Mouse (Mus musculus) forebrain, embryonic 12.5 days (tissue): ENCODE measurements at regions not wholly inside any gene's neighbourhood (a gene's known extent, or its start where the extent isn't known, plus 50 kb on each side); places are given as distances from the start of the nearest gene placed in this dataset.

ENCODE experiments used
- ATAC-seq: fragments of 200-750 bp; cut with Nextera tagmentation; 2 replicates; pipeline ENCODE4 v1.8.0; 2017; ENCODE audit warnings: moderate TSS enrichment; ENCODE audit not compliant: low FRiP score
- H3K27ac ChIP-seq: fragments of 300-500 bp; sonication (generic); 2 replicates; pipeline ENCODE4 v1.5.1; 2016; ENCODE audit warnings: mild to moderate bottlenecking
- H3K27me3 ChIP-seq: fragments of 300-500 bp; sonication (generic); 2 replicates; pipeline ENCODE4 v1.6.1; 2016; ENCODE audit warnings: mild to moderate bottlenecking
- H3K36me3 ChIP-seq: fragments of 300-500 bp; sonication (generic); replicated peaks from 2 replicates; pipeline ENCODE4 v1.6.1; 2016; ENCODE audit warnings: mild to moderate bottlenecking
- H3K4me1 ChIP-seq: fragments of 300-500 bp; sonication (generic); 2 replicates; pipeline ENCODE4 v1.6.1; 2016
- H3K4me2 ChIP-seq: fragments of 300-500 bp; sonication (generic); 2 replicates; pipeline ENCODE4 v1.6.1; 2016; ENCODE audit warnings: mild to moderate bottlenecking, moderate library complexity
- H3K4me3 ChIP-seq: fragments of 300-500 bp; sonication (generic); replicated peaks from 2 replicates; pipeline ENCODE4 v1.5.1; 2016; ENCODE audit warnings: mild to moderate bottlenecking
- H3K9ac ChIP-seq: fragments of 300-500 bp; sonication (generic); 2 replicates; pipeline ENCODE4 v1.6.1; 2016; ENCODE audit warnings: mild to moderate bottlenecking
- H3K9me3 ChIP-seq: fragments of 300-500 bp; sonication (generic); 2 replicates; pipeline ENCODE4 v1.6.1; 2016
- WGBS: fragments of 180-500 bp; shearing (Covaris S2); methylation state at CpG from one replicate; pipeline ENCODE4 v1.1.7; 2016; 5-methylcytosine and 5-hydroxymethylcytosine counted together

DNA sequence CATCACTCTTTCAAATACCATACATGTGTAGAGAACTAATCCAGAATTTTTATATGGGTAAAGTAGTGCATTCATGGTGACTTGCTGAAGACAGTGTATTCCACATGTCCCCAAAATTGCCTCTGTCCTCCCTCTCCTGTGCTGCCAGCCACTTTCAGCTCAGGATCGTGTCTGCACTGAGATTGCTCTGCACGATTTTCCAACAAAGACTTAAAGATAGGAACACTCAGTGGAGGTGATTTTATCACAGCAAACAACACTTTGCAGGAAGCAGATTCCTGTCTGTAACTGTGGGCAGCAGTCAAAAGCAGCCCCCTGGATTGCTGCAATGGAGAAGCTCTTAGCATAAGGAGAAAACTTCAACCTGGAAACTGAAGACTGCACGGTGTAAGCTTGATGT, 438.8 kb downstream of the Hs3st1 start:
- ATAC-seq = no peak
- Histone ChIP-seq H3K36me3 (no peaks in the 10 kb centered on the region), H3K27ac (no peak overlapping the region), H3K4me1 (no peaks in the 10 kb centered on the region), H3K27me3 (no peaks in the 10 kb centered on the region), H3K9ac (no peak overlapping the region), H3K9me3 (no peaks in the 10 kb centered on the region), H3K4me2 (no peak overlapping the region), H3K4me3 (no peak overlapping the region)
- WGBS = 83% methylated on average over 3 of the region's 3 CpGs

DNA sequence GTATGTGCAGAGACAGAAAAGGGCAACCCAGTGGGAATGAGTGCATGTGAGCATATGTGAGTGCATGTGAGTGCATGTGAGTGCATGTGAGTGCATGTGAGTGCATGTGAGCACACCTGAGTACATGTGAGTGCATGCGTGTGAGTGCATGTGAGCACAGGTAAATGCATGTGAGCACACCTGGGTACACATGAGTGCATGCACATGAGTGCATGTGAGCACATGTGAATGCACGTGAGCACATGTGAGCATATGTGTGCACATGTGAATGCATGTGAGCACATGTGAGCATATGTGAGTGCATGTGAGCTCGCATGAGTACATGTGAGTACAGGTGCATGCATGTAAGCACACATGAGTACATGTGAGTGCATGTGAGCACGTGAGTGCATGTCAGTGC, 434.6 kb upstream of the Clnk start:
- WGBS = 92% methylated on average over 4 of the region's 4 CpGs
- ATAC-seq = no peak
- Histone ChIP-seq H3K27ac (no peak overlapping the region), H3K4me2 (no peak overlapping the region), H3K27me3 (no peaks in the 10 kb centered on the region), H3K9me3 (no peaks in the 10 kb centered on the region), H3K4me1 (no peaks in the 10 kb centered on the region), H3K9ac (no peak overlapping the region), H3K4me3 (no peak overlapping the region), H3K36me3 (no peaks in the 10 kb centered on the region)

GRCm38 (mm10) chr5:39305794-39306193, 429.2 kb upstream of the Clnk start:
- H3K4me2 ChIP-seq = no peak overlapping the region
- no peak overlapping the region for H3K27ac ChIP-seq
- no peaks in the 10 kb centered on the region for H3K27me3 ChIP-seq
- H3K9ac ChIP-seq = no peak overlapping the region
- H3K36me3 ChIP-seq = no peaks in the 10 kb centered on the region
- H3K4me1 ChIP-seq = no peaks in the 10 kb centered on the region
- WGBS = 85% methylated on average over 2 of the region's 2 CpGs
- no peaks in the 10 kb centered on the region for H3K9me3 ChIP-seq
- no peak overlapping the region for H3K4me3 ChIP-seq
- no peak for ATAC-seq

DNA sequence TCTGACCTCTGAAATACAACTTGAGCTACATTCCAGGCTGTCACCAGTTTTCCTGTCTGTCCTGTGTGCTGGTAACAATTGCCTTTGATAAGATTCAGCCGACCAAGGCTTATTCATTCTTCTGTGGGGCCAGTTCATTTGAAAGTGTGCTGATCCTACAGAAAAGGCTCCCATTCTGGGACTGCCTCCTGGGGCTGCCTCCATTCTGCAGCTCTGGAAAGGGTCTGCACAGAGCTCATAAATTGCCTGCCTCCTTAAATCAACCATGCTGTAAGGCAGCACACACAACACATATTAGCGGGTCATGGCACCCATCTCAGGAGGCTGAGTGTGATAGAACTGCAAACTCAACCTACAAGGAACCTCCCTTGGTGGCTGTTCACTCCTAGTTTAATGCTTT, 416.2 kb upstream of the Clnk start:
- no peaks in the 10 kb centered on the region for H3K9me3 ChIP-seq
- ATAC-seq = peak; percentile 41; the same call in 1 of the 2 replicates
- WGBS = 4% methylated on average over 2 of the region's 2 CpGs

DNA sequence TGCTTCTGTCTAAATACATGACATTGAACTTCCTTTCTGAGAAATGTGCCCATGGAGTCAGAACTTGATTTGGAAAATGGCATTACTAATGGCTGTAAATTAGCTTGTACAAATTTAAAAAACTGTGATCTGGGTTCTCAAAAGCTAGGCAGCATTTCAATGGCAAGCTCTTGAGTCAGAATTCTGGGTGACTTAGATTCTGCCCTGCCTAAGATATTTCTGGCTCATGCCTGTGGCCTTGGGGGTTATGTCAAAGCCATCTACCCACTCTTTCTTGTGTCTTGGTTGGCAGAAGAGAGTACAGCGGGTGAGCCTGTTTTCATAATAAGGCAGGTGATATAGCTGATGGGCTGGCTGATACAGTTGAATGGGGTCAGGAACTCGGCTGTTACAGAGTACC, 404.4 kb upstream of the Clnk start:
- Histone ChIP-seq H3K9me3 (no peaks in the 10 kb centered on the region), H3K4me3 (no peak overlapping the region), H3K27me3 (no peaks in the 10 kb centered on the region), H3K9ac (no peak overlapping the region), H3K4me1 (no peaks in the 10 kb centered on the region), H3K27ac (no peak overlapping the region), H3K36me3 (no peaks in the 10 kb centered on the region), H3K4me2 (no peak overlapping the region)
- no peak for ATAC-seq
- WGBS = 89% methylated on average over 2 of the region's 2 CpGs

More for the DNA sequence above, 416.2 kb upstream of the Clnk start:
- Histone ChIP-seq H3K4me3 (no peak overlapping the region), H3K9ac (no peak overlapping the region), H3K27me3 (no peaks in the 10 kb centered on the region), H3K4me2 (no peak overlapping the region), H3K27ac (no peak overlapping the region), H3K36me3 (no peaks in the 10 kb centered on the region), H3K4me1 (peaks cover 6% of the 10 kb centered on the region)

DNA sequence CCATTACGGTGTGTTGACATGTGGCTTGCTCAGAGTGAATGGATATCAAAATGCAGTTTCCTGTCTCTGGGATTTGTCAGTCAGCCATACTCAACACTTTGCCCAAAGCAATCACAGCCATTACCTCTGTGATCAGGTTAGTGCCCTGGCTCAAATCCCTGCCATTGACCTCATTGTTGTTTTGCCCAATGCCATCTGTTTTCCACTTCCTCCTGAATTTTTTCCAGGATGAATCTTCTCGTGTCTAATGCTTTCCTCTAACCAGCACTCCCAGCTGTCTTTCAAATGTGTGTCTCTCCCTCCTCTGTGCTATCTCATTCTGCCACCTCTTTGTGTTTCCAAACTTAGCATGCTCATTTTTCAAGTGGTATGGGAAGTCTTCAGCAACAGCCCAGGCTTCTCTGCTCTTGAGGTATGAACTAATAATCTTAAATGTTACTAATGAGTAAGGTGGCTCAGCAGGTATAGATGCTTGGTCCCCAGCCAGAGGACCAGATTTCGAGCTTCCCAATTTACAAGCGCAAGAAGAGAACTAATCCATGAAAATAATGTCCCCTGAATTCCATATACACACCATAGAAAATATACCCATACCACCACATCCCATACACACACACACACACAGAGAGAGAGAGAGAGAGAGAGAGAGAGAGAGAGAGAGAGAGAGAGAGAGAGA, 397.2 kb upstream of the Clnk start:
- H3K27me3 ChIP-seq = no peaks in the 10 kb centered on the region
- H3K4me3 ChIP-seq = no peak overlapping the region
- 83% methylated on average over 4 of the region's 4 CpGs for WGBS
- H3K9ac ChIP-seq = no peak overlapping the region
- H3K9me3 ChIP-seq = no peaks in the 10 kb centered on the region
- no peaks in the 10 kb centered on the region for H3K36me3 ChIP-seq
- H3K4me2 ChIP-seq = no peak overlapping the region
- no peak for ATAC-seq
- H3K4me1 ChIP-seq = no peaks in the 10 kb centered on the region
- no peak overlapping the region for H3K27ac ChIP-seq

DNA sequence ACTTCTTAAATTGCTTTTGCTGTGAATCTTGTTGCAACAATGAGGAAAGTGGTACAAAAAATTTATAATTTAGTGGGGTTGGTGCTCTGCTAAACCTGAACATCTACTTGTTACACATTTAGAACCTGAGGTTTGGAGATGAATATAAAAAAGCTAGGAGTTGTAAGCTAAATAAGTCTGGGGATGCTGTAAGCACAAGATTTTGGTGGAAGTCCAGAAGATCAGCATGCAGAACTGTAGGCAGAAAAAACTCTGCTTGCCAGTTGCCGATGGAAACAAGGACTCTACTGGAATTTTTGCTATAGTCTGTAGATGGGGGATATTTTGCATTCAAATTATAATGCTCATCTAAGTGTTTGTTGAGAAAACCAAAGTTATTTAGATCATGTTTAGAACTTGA, 390.5 kb upstream of the Clnk start:
- 100% methylated on average over 1 of the region's 1 CpGs for WGBS
- no peak for ATAC-seq
- Histone ChIP-seq H3K27me3 (no peaks in the 10 kb centered on the region), H3K4me2 (no peak overlapping the region), H3K4me3 (no peak overlapping the region), H3K36me3 (no peaks in the 10 kb centered on the region), H3K9ac (no peak overlapping the region), H3K4me1 (no peaks in the 10 kb centered on the region), H3K9me3 (no peaks in the 10 kb centered on the region), H3K27ac (no peak overlapping the region)

DNA sequence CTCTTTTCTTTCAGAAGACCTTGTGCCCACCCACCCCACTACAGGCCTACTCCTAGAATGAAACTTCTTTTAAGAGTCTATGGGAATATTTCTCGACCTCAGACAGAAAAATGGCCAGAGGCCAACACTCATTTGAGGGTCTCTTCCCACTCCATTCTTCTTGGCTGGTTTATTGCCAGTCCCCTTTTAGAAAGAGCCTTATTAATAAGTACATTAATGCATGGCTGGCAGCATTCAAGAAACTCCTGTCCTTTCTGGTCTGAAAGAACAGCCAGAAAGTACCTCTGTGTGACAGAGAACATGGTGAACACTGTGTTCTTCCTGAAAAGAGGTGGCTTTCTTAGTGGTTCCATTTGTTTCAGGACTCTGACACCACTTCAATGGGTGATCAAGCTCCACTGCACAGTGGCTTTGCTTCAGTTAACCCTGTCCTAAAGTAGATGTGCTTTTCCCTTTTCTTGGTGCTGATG, 384.1 kb upstream of the Clnk start:
- no peaks in the 10 kb centered on the region for H3K9me3 ChIP-seq
- H3K27me3 ChIP-seq = no peaks in the 10 kb centered on the region
- no peak overlapping the region for H3K9ac ChIP-seq
- H3K27ac ChIP-seq = no peak overlapping the region
- H3K4me3 ChIP-seq = no peak overlapping the region
- WGBS = 65% methylated on average over 1 of the region's 1 CpGs
- ATAC-seq = 0 out of 2 replicates have a peak, but pooled peaks have one; percentile 33
- no peak overlapping the region for H3K4me2 ChIP-seq
- no peaks in the 10 kb centered on the region for H3K36me3 ChIP-seq
- no peaks in the 10 kb centered on the region for H3K4me1 ChIP-seq

- H3K4me2 ChIP-seq = no peak overlapping the region
- ATAC-seq = no peak
- no peaks in the 10 kb centered on the region for H3K9me3 ChIP-seq
- H3K27me3 ChIP-seq = no peaks in the 10 kb centered on the region
- no peak overlapping the region for H3K27ac ChIP-seq
- H3K36me3 ChIP-seq = no peaks in the 10 kb centered on the region
- H3K4me3 ChIP-seq = no peak overlapping the region
- H3K4me1 ChIP-seq = no peaks in the 10 kb centered on the region
- no peak overlapping the region for H3K9ac ChIP-seq
- whole genome bisulfite sequencing = 92% methylated on average over 2 of the region's 2 CpGs
Observed at GRCm38 (mm10) chr5:39257745-39258144, 381.1 kb upstream of the Clnk start.

- no peak for ATAC-seq
- WGBS = 56% methylated on average over 3 of the region's 3 CpGs
Observed at GRCm38 (mm10) chr5:39252206-39252605, 375.6 kb upstream of the Clnk start.

GRCm38 (mm10) chr5:39251021-39251420, 374.4 kb upstream of the Clnk start:
- no peak for ATAC-seq
- Histone ChIP-seq H3K9me3 (no peaks in the 10 kb centered on the region), H3K36me3 (no peaks in the 10 kb centered on the region), H3K4me3 (no peak overlapping the region), H3K27me3 (no peaks in the 10 kb centered on the region), H3K9ac (no peak overlapping the region), H3K4me1 (no peaks in the 10 kb centered on the region), H3K27ac (no peak overlapping the region), H3K4me2 (no peak overlapping the region)

More at GRCm38 (mm10) chr5:39252206-39252605, 375.6 kb upstream of the Clnk start:
- Histone ChIP-seq H3K27ac (no peak overlapping the region), H3K27me3 (no peaks in the 10 kb centered on the region), H3K4me1 (no peaks in the 10 kb centered on the region), H3K36me3 (no peaks in the 10 kb centered on the region), H3K9me3 (no peaks in the 10 kb centered on the region), H3K4me2 (no peak overlapping the region), H3K9ac (no peak overlapping the region), H3K4me3 (no peak overlapping the region)

DNA sequence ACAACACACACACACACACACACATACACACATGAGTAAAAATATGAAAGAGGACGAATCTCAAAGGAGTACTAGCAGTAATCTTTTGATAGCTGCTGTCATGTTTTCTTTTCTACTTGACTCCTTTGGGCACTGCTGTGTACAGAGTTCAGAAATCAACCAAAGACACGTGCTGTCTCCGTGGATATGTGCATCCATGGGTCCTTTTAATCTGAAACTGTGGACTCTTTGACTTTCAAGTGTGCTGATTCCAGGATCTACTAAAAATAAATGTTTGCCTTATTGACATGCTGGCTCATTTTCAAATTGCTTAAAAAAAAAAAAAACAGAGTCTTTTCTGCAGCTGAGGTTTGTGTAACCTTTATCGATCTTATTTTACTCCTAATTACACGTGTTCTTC, 343.1 kb upstream of the Clnk start:
- Histone ChIP-seq H3K9me3 (no peaks in the 10 kb centered on the region), H3K36me3 (no peaks in the 10 kb centered on the region), H3K4me2 (no peak overlapping the region), H3K4me1 (no peaks in the 10 kb centered on the region), H3K9ac (no peak overlapping the region), H3K4me3 (no peak overlapping the region), H3K27ac (no peak overlapping the region), H3K27me3 (no peaks in the 10 kb centered on the region)
- ATAC-seq = no peak
- WGBS = 85% methylated on average over 5 of the region's 5 CpGs

GRCm38 (mm10) chr5:39216326-39216725, 339.7 kb upstream of the Clnk start:
- no peak overlapping the region for H3K9ac ChIP-seq
- 94% methylated on average over 5 of the region's 5 CpGs for WGBS
- no peaks in the 10 kb centered on the region for H3K9me3 ChIP-seq
- H3K4me1 ChIP-seq = no peaks in the 10 kb centered on the region
- ATAC-seq = no peak
- no peak overlapping the region for H3K27ac ChIP-seq
- H3K4me3 ChIP-seq = no peak overlapping the region
- no peak overlapping the region for H3K4me2 ChIP-seq
- no peaks in the 10 kb centered on the region for H3K36me3 ChIP-seq
- H3K27me3 ChIP-seq = no peaks in the 10 kb centered on the region
